Mouse (Mus musculus) cerebellum, postnatal 14 days (tissue): ENCODE results near the gene Clec4b1.
A peak's percentile ranks its signal among the peaks of the same experiment; 100 is the strongest.
"Not testable (repeated sequence)": the region's sequence is repeated elsewhere in the genome, so short reads cannot be mapped to it uniquely, and the experiment has no call there.

Experiments used
- DNase-seq, 2 experiments: peaks; one replicate each; pipeline ENCODE4 v3.0.0; 2021; ENCODE audit warnings: mixed read lengths in 2 of 2

Clec4b1 gene

GRCm38 (mm10) chr6:123049742-123050372 lies at the start of gene Clec4b1:
Clec4b1 (plus strand) TSS chr6:123049962.
- DNase-seq, result no peak

DNA sequence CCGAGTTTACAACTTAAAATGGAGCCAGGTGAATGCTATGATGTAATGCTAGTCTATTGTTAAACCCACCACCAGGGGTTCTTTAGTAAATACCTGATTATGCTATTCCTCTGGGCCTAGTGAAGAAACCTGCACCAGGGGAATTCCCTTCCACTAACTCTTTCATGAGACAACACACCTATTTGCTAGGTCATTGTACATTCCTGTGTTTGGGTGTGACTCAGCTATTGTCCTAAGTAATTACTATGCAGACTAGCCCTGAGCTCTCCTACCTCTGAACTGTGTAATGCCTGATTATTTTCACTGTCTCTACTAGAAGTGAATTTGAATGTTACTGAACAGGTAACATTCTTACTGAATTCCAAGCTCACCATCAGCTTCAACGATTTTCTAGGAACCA lies 45.1 kb upstream of the Clec4b1 start:
- DNase-seq, result not testable (repeated sequence)

- DNase-seq, result peak; percentile 0 to 1
Observed at GRCm38 (mm10) chr6:123005591-123005990, 44.2 kb upstream of the Clec4b1 start.

DNA sequence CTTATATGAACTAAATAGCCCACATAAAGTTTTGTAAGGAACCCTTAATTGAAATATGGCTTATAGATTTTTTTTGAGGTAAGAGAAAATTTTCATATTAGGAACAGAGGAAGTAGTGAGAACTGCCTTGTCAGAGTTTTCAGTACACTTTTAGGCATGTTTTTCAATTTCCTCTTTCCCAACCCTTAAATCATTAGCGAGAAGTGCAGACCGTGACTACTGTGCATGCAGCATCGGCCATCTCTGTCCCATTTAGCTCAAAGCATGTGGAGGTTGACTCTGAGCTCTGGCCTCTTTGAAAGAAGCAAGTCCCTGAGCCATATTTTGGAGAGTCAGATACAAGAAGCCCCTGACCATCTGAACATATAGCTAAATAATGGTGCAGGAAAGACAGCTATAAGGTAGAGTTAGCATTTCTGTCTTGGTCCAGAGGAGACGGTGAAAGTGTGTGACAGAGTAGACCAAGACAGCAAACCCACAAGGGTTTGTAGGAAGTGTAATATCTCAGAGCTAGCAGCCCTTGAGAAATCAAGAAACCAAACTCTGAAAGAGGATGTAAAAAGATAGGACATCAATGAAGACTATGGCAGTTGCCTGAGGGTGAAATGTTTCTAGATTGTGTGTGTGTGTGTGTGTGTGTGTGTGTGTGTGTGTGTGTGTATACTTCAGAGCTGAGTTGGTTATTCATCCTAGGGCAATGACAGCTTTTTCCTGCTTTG lies 45.5 kb downstream of the Clec4b1 start:
- DNase-seq, result no peak

- not testable (repeated sequence) for DNase-seq
Observed at GRCm38 (mm10) chr6:123106128-123106527, 56.4 kb downstream of the Clec4b1 start, which contains the start of gene Clec4a2. Clec4a2 (plus strand) TSS chr6:123106428.
